Mouse (Mus musculus) heart, embryonic 16.5 days (tissue): ENCODE results near the gene Lrrfip2. TPM values are rescaled to one million over a fixed set of nuclear protein-coding genes. Genes with fewer than 3 reads are reported as not detected.

Experiments
- ATAC-seq: fragments of 200-750 bp; cut with Nextera tagmentation; replicated peaks from 2 replicates; pipeline ENCODE4 v1.8.0; 2017; ENCODE audit warnings: moderate number of reproducible peaks; ENCODE audit not compliant: insufficient read depth, low FRiP score; ENCODE audit errors: extremely low read depth
- H3K27ac ChIP-seq: fragments of 300-500 bp; sonication (generic); 2 replicates; pipeline ENCODE4 v1.5.1; 2014; ENCODE audit warnings: mild to moderate bottlenecking, low read length, control low read depth, moderate library complexity
- H3K27me3 ChIP-seq: fragments of 300-500 bp; sonication (generic); 2 replicates; pipeline ENCODE4 v1.6.1; 2014; ENCODE audit warnings: low read length, mixed read lengths; ENCODE audit not compliant: control insufficient read depth, insufficient read depth
- H3K36me3 ChIP-seq: fragments of 300-500 bp; sonication (generic); 2 replicates; pipeline ENCODE4 v1.6.1; 2014; ENCODE audit not compliant: control insufficient read depth, insufficient read depth
- H3K4me1 ChIP-seq: fragments of 300-500 bp; sonication (generic); 2 replicates; pipeline ENCODE4 v1.6.1; 2014; ENCODE audit warnings: low read length, mixed read lengths; ENCODE audit not compliant: control insufficient read depth, insufficient read depth
- H3K4me2 ChIP-seq: fragments of 300-500 bp; sonication (generic); 2 replicates; pipeline ENCODE4 v1.6.1; 2014; ENCODE audit warnings: low read depth, mild to moderate bottlenecking, control low read depth, low read length
- H3K4me3 ChIP-seq: fragments of 300-500 bp; sonication (generic); 2 replicates; pipeline ENCODE4 v1.5.1; 2014; ENCODE audit warnings: mild to moderate bottlenecking, control low read depth, low read length
- H3K9ac ChIP-seq: fragments of 300-500 bp; sonication (generic); 2 replicates; pipeline ENCODE4 v1.6.1; 2014; ENCODE audit warnings: low read length, control low read depth
- H3K9me3 ChIP-seq: fragments of 300-500 bp; sonication (generic); replicated peaks from 2 replicates; pipeline ENCODE4 v1.6.1; 2016; ENCODE audit warnings: low read length; ENCODE audit not compliant: control insufficient read depth
- WGBS: fragments of 180-500 bp; shearing (Covaris S2); extraction: QIAGEN DNeasy Blood & Tissue Kit; methylation state at CpG from one replicate; pipeline ENCODE4 v1.1.7; 2014; 5-methylcytosine and 5-hydroxymethylcytosine counted together
- polyA plus RNA-seq: library from polyadenylated mRNA; unstranded; fragments of >200 nt; fragmentation: Nextera tagmentation; extraction: Ambion mirVana; gene quantifications from 2 replicates; pipeline ENCODE4 v1.2.1, GENCODE M21; 2015

Gene Lrrfip2
- polyA plus RNA-seq, 1 experiment from 2014 or later: 74.8 TPM

DNA sequence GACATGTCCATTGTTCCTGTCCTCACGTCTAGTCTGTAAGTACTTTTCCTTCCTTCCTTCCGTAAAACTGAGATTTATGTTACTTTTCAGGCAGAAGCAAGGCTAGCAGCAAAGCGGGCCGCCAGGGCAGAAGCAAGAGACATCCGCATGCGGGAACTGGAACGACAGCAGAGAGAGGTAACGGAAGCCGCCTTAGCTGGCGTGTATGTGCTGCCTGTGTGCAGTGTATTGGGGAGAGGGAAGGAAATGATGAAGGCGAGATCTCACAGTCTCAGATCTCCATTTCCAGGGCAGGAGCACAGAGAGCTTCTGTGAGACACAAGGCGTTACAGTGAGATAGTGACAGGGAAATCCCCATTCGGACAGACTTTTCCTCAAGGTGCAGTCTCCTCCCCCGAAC, 43.8 kb downstream of the Lrrfip2 start:
- Histone ChIP-seq H3K4me2 (no peak overlapping the region), H3K27me3 (no peaks in the 10 kb centered on the region), H3K4me1 (peaks cover 12% of the 10 kb centered on the region), H3K9me3 (no peaks in the 10 kb centered on the region), H3K9ac (no peak overlapping the region), H3K36me3 (peaks cover 15% of the 10 kb centered on the region), H3K4me3 (no peak overlapping the region), H3K27ac (no peak overlapping the region)
- 79% methylated on average over 14 of the region's 14 CpGs for WGBS
- ATAC-seq: no peak

DNA sequence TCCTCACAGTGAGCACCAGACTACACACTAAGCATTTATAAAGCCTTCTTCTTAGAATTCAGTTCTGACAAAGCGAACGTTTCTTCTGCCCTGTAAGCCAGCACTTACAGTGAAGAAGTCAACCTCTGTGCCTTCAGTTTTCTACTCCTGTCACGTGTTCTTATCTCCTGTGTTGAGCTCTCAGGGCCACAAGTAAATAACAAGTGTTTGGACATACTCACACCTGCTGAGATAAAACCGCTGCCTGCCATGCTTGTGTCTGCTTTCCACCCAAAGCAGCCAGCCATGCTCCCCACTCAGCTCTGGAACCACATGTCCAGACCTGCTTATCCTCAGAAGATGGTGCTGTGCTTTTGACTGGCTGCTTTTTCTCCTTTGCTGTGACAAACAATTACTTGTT, 49.2 kb downstream of the Lrrfip2 start:
- Histone ChIP-seq H3K4me2 (no peak overlapping the region), H3K9ac (no peak overlapping the region), H3K27ac (peak overlapping the region; percentile 53), H3K36me3 (peaks cover 11% of the 10 kb centered on the region), H3K4me3 (no peak overlapping the region), H3K4me1 (peaks cover 17% of the 10 kb centered on the region), H3K27me3 (no peaks in the 10 kb centered on the region), H3K9me3 (no peaks in the 10 kb centered on the region)
- no peak for ATAC-seq
- WGBS: 36% methylated on average over 4 of the region's 4 CpGs

- Histone ChIP-seq H3K27ac (no peak overlapping the region), H3K36me3 (peaks cover 5% of the 10 kb centered on the region; the same call in 1 of the 2 replicates), H3K4me3 (no peak overlapping the region), H3K9me3 (no peaks in the 10 kb centered on the region), H3K9ac (no peak overlapping the region), H3K4me2 (no peak overlapping the region), H3K27me3 (no peaks in the 10 kb centered on the region), H3K4me1 (peaks cover 13% of the 10 kb centered on the region)
- ATAC-seq: no peak
- 42% methylated on average over 3 of the region's 3 CpGs for WGBS
Measured at GRCm38 (mm10) chr9:111170430-111170829, 53.0 kb downstream of the Lrrfip2 start.

DNA sequence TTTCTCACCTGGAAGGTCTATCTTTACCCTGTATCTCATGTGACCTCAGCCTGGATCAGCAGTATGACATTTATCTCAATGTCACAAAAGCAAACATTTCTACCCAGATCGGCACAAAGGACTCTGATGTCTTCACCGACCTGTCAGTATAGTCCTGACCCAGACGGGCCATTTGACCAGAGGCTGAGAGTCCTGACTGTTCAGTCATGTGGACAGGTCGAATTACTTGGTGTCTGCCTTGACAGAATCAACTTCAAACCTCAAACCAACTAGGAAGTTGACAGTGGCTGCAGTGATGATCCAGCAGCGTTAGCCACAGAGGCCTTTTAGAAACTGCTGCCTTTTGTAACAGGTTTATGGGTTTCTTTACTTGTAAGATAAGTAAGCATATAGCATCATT, 56.7 kb downstream of the Lrrfip2 start:
- Histone ChIP-seq H3K36me3 (peaks cover 4% of the 10 kb centered on the region; the same call in 1 of the 2 replicates), H3K9ac (no peak overlapping the region), H3K4me2 (no peak overlapping the region), H3K4me1 (0 out of 2 replicates have a peak, but pooled peaks cover 2% of the 10 kb centered on the region), H3K27ac (no peak overlapping the region), H3K9me3 (no peaks in the 10 kb centered on the region), H3K27me3 (no peaks in the 10 kb centered on the region), H3K4me3 (no peak overlapping the region)
- 54% methylated on average over 5 of the region's 5 CpGs for WGBS
- ATAC-seq: no peak

DNA sequence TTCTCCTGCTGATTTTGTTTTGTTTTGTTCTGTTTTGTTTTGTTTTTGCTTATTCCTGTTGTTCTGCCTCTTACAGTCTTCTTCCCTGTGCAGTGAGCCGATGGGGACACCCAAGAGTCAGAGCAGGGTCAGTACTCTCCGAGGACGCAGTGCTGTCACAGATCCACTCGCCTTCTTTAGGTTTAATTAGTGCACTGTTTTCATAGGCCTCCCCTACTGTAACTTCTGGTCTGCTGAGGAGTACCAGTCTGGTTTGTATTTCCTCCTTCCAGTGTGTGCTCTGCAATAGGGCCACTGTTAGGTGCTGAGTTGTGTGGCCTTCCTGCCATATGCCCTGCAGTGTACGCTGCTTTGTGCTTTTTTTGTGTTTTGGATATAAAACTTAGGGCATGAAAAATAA, 61.6 kb downstream of the Lrrfip2 start:
- Histone ChIP-seq H3K27ac (no peak overlapping the region), H3K9me3 (no peaks in the 10 kb centered on the region), H3K36me3 (peaks cover 10% of the 10 kb centered on the region; the same call in 1 of the 2 replicates), H3K4me3 (no peak overlapping the region), H3K27me3 (no peaks in the 10 kb centered on the region), H3K4me1 (peaks cover 10% of the 10 kb centered on the region), H3K4me2 (no peak overlapping the region), H3K9ac (no peak overlapping the region)
- 84% methylated on average over 5 of the region's 5 CpGs for WGBS
- no peak for ATAC-seq

- no peak overlapping the region for H3K4me2 ChIP-seq
- no peaks in the 10 kb centered on the region for H3K27me3 ChIP-seq
- H3K4me3 ChIP-seq: no peak overlapping the region
- ATAC-seq: no peak; the same call in 1 of the 2 replicates
- 65% methylated on average over 3 of the region's 3 CpGs for WGBS
- no peak overlapping the region for H3K9ac ChIP-seq
- H3K36me3 ChIP-seq: peaks cover 8% of the 10 kb centered on the region; the same call in 1 of the 2 replicates
- H3K9me3 ChIP-seq: no peaks in the 10 kb centered on the region
- no peak overlapping the region for H3K27ac ChIP-seq
- peaks cover 10% of the 10 kb centered on the region for H3K4me1 ChIP-seq
Measured at GRCm38 (mm10) chr9:111182176-111182575, 64.8 kb downstream of the Lrrfip2 start.

GRCm38 (mm10) chr9:111184929-111185328, 67.5 kb downstream of the Lrrfip2 start:
- Histone ChIP-seq H3K4me2 (no peak overlapping the region), H3K4me1 (peaks cover 10% of the 10 kb centered on the region), H3K9ac (no peak overlapping the region), H3K36me3 (peaks cover 18% of the 10 kb centered on the region), H3K9me3 (no peaks in the 10 kb centered on the region), H3K4me3 (no peak overlapping the region), H3K27ac (no peak overlapping the region), H3K27me3 (no peaks in the 10 kb centered on the region)
- 86% methylated on average over 4 of the region's 4 CpGs for WGBS
- no peak for ATAC-seq

DNA sequence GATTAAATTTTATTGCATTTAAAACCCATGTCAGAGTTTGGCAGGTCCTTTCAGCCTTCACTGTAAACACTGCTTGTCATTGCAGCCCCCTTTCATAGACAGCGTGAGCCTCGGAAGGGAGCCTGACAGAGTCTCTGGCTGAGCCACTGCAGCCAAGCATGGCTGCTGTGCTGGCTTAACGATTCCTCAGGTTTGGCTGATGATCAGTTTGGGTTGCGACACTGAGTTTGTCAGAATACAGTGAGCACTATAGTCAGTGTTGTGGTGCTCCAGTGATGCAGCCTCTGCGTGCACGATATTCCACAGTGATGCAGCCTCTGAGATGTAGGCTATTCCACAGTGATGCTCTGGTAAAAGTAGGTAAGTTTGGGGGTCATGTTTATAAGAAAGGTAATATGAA, 69.5 kb downstream of the Lrrfip2 start:
- Histone ChIP-seq H3K9ac (no peak overlapping the region), H3K4me2 (no peak overlapping the region), H3K36me3 (peaks cover 22% of the 10 kb centered on the region), H3K27me3 (no peaks in the 10 kb centered on the region), H3K4me1 (peaks cover 10% of the 10 kb centered on the region), H3K9me3 (no peaks in the 10 kb centered on the region), H3K4me3 (no peak overlapping the region), H3K27ac (no peak overlapping the region)
- WGBS: 88% methylated on average over 6 of the region's 6 CpGs
- no peak for ATAC-seq

GRCm38 (mm10) chr9:111188731-111189130, 71.3 kb downstream of the Lrrfip2 start:
- Histone ChIP-seq H3K9me3 (no peaks in the 10 kb centered on the region), H3K36me3 (peaks cover 22% of the 10 kb centered on the region), H3K9ac (no peak overlapping the region), H3K4me3 (no peak overlapping the region), H3K27ac (no peak overlapping the region), H3K4me1 (no peaks in the 10 kb centered on the region; the same call in 1 of the 2 replicates), H3K27me3 (no peaks in the 10 kb centered on the region), H3K4me2 (no peak overlapping the region)
- 65% methylated on average over 7 of the region's 7 CpGs for WGBS
- ATAC-seq: no peak
